In genomic region chr11:74529803-74530202, GRCm38 (mm10) we compare ENCODE assay signal across 10 mouse cellular contexts.
DNase-seq lines count a peak whose midpoint lies in the region; ATAC-seq and TF ChIP-seq lines count a peak whose summit lies in the region.
"Had no signal": no experiment of that assay in that cellular context is flagged by ENCODE, and none has a peak within 500 bp of the region (broad histone marks: within the 10 kb centered on the region; RNA-seq: fewer than 3 reads in every experiment).

No protein-coding gene starts in this region.

- peak; percentile 45 for DNase-seq in forebrain, embryonic 10.5 days (ENCODE audit: extremely low spot score, low spot score)
- DNase-seq in liver (peak; percentile 41), ES-E14 (ENCODE audit: low read depth, low spot score) (peak; percentile 69)
- DNase-seq in limb, embryonic 10.5 days (ENCODE audit: low spot score), result peak; percentile 52
- DNase-seq in ovary, postnatal 10 days (ENCODE audit: low spot score), result no peak
- no peak for DNase-seq in left cerebral cortex, adult 18-20 months (ENCODE audit: low spot score in 2 of 2)

- H3K36me3 ChIP-seq in forebrain, embryonic 10.5 days (replicated peaks), result no peaks in the 10 kb centered on the region
- no peaks in the 10 kb centered on the region for H3K36me3 ChIP-seq in forebrain, embryonic 15.5 days
- H3K36me3 ChIP-seq in liver, embryonic 12.5 days, result no peaks in the 10 kb centered on the region
- H3K36me3 ChIP-seq in ES-E14 (ENCODE audit: control insufficient read depth, insufficient read depth, low read length, poor library complexity, severe bottlenecking), result no peaks in the 10 kb centered on the region
- no peaks in the 10 kb centered on the region for H3K36me3 ChIP-seq in limb, embryonic 10.5 days
- H3K36me3 ChIP-seq: stomach, embryonic 15.5 days had no signal

- H3K27me3 ChIP-seq in forebrain, embryonic 10.5 days (ENCODE audit: poor library complexity, severe bottlenecking), result peaks cover 43% of the 10 kb centered on the region
- 0 out of 2 replicates have a peak, but pooled peaks cover 4% of the 10 kb centered on the region for H3K27me3 ChIP-seq in forebrain, embryonic 15.5 days
- H3K27me3 ChIP-seq in liver, embryonic 12.5 days (replicated peaks), result peaks cover 21% of the 10 kb centered on the region
- H3K27me3 ChIP-seq in limb, embryonic 10.5 days (ENCODE audit: low read depth, poor library complexity, severe bottlenecking), result peaks cover 33% of the 10 kb centered on the region
- H3K27me3 ChIP-seq: stomach, embryonic 15.5 days had no signal

- H3K4me1 ChIP-seq in forebrain, embryonic 10.5 days, result peaks cover 22% of the 10 kb centered on the region
- peaks cover 7% of the 10 kb centered on the region; the same call in 1 of the 2 replicates for H3K4me1 ChIP-seq in forebrain, embryonic 15.5 days
- peaks cover 24% of the 10 kb centered on the region for H3K4me1 ChIP-seq in liver, embryonic 12.5 days
- peaks cover 0 to 16% of the 10 kb centered on the region in 2 experiments; a peak in 2 of 4 replicates for H3K4me1 ChIP-seq in ES-E14 (ENCODE audit: control insufficient read depth in 2 of 2, insufficient read depth in 2 of 2, low read length in 2 of 2, poor library complexity in 1 of 2)
- peaks cover 11% of the 10 kb centered on the region for H3K4me1 ChIP-seq in limb, embryonic 10.5 days

- no peak overlapping the region for H3K9ac ChIP-seq in forebrain, embryonic 15.5 days (replicated peaks)
- H3K9ac ChIP-seq in liver, embryonic 12.5 days, result no peak overlapping the region
- no peak overlapping the region for H3K9ac ChIP-seq in ES-E14 (ENCODE audit: insufficient read depth, low read depth, low read length, poor library complexity, severe bottlenecking)
- H3K9ac ChIP-seq: stomach, embryonic 15.5 days had no signal

- in situ Hi-C loops in ES-E14 (cut with MboI; ENCODE audit: low sequenced_read_pairs in 2 of 2, unreplicated experiment in 2 of 2), result loop anchor here in 1 of 2 experiments (25.0 kb wide), 1 partner anchor 143 kb away; no protein-coding TSS in a partner anchor

- ATAC-seq in forebrain, embryonic 15.5 days (replicated peaks), result no peak
- no peak for ATAC-seq in liver, embryonic 12.5 days

- no peaks in the 10 kb centered on the region for H3K9me3 ChIP-seq in forebrain, embryonic 10.5 days
- no peaks in the 10 kb centered on the region for H3K9me3 ChIP-seq in forebrain, embryonic 15.5 days
- no peaks in the 10 kb centered on the region for H3K9me3 ChIP-seq in liver, embryonic 12.5 days (replicated peaks)
- H3K9me3 ChIP-seq in ES-E14 (ENCODE audit: control insufficient read depth, insufficient read depth, low read depth, low read length), result no peaks in the 10 kb centered on the region
- H3K9me3 ChIP-seq in limb, embryonic 10.5 days (replicated peaks), result no peaks in the 10 kb centered on the region
- H3K9me3 ChIP-seq: stomach, embryonic 15.5 days had no signal

- 58% methylated on average over 4 of the region's 4 CpGs for WGBS in forebrain, embryonic 10.5 days
- 58% methylated on average over 4 of the region's 4 CpGs for WGBS in forebrain, embryonic 15.5 days
- 47% methylated on average over 4 of the region's 4 CpGs for WGBS in liver, embryonic 12.5 days (ENCODE audit: insufficient replicate concordance)
- 51% methylated on average over 4 of the region's 4 CpGs for WGBS in limb, embryonic 10.5 days

- H3K4me3 ChIP-seq in forebrain, embryonic 10.5 days, result no peak overlapping the region
- no peak overlapping the region for H3K4me3 ChIP-seq in forebrain, embryonic 15.5 days
- H3K4me3 ChIP-seq in liver, embryonic 12.5 days, result no peak overlapping the region
- H3K4me3 ChIP-seq in ES-E14 (ENCODE audit: insufficient read depth in 1 of 2, low read depth in 1 of 2, low read length in 2 of 2, poor library complexity in 1 of 2, severe bottlenecking in 1 of 2), result no peak overlapping the region
- no peak overlapping the region for H3K4me3 ChIP-seq in limb, embryonic 10.5 days
- H3K4me3 ChIP-seq: erythroblast, embryonic 14.5 days; stomach, embryonic 15.5 days had no signal

- H3K4me2 ChIP-seq in forebrain, embryonic 15.5 days (replicated peaks), result no peak overlapping the region
- no peak overlapping the region for H3K4me2 ChIP-seq in liver, embryonic 12.5 days
- H3K4me2 ChIP-seq: stomach, embryonic 15.5 days had no signal

- no peak overlapping the region for H3K27ac ChIP-seq in forebrain, embryonic 10.5 days
- no peak overlapping the region for H3K27ac ChIP-seq in forebrain, embryonic 15.5 days (replicated peaks)
- H3K27ac ChIP-seq in liver, embryonic 12.5 days, result no peak overlapping the region
- H3K27ac ChIP-seq in ES-E14 (ENCODE audit: insufficient read depth, low read depth, low read length, poor library complexity, severe bottlenecking), result no peak overlapping the region
- no peak overlapping the region for H3K27ac ChIP-seq in limb, embryonic 10.5 days
- H3K27ac ChIP-seq: stomach, embryonic 15.5 days had no signal

TF ChIP-seq in ES-E14, 5 proteins besides CTCF, POLR2A, EP300 and RAD21:
- TF ChIP-seq MAFK (IDR thresholded peaks at IDR 0.05; ENCODE audit: insufficient read depth, low read depth, low read length) (no peak), ZC3H11A (IDR thresholded peaks at IDR 0.05; ENCODE audit: borderline replicate concordance, low read depth, low read length) (peak; percentile 77)

Comparison
In these comparisons a context has a peak if more than half of its experiments do, and no peak if none do; other contexts are left out.
1. DNase-seq: peak in forebrain, embryonic 10.5 days (single experiment), liver (single experiment), ES-E14 (single experiment) and limb, embryonic 10.5 days (single experiment); none in ovary, postnatal 10 days (single experiment) and left cerebral cortex, adult 18-20 months (0 of 2).